Mouse (Mus musculus): ENCODE results near the gene Rbfox1. TPM values are rescaled to one million over a fixed set of nuclear protein-coding genes. Genes with fewer than 3 reads are reported as not detected.

Gene Rbfox1
- total and polyA plus RNA-seq, 3 experiments, result not detected

DNA sequence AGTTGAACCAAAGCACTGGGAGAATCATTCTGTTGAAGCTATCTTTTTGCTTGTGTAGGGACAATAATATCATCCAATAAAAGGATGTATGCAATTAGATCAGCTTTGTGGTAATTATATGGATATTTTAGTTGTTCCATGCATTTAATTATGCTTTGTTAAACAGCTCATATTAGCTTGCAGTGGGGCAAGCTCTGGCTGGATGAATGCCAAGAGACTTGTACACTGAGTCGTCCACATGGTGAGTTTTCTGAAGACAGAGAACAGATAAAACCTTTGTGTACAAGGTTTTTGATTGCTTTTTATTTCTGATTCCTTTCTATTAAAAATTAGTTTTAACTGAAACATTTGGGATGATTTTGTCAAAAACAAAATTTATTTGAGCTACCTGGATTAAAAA lies 439.7 kb downstream of the Rbfox1 start:
- Histone ChIP-seq H3K79me2 (ENCODE audit: control insufficient read depth, insufficient read depth, low read length, poor library complexity) (no peaks in the 10 kb centered on the region), H3K4me1 (ENCODE audit: control insufficient read depth in 1 of 2, insufficient read depth in 2 of 2, low read length in 2 of 2) (no peaks in the 10 kb centered on the region), H3K27me3 (ENCODE audit: control insufficient read depth in 1 of 2, insufficient read depth in 2 of 2, low read length in 2 of 2) (no peaks in the 10 kb centered on the region), H3K9me3 (replicated peaks; ENCODE audit: insufficient read depth, low read length) (no peaks in the 10 kb centered on the region), H3K4me3 (ENCODE audit: control insufficient read depth in 1 of 2, insufficient read depth in 1 of 2, low read depth in 2 of 2, low read length in 2 of 2) (no peak overlapping the region), H3K27ac (ENCODE audit: control insufficient read depth, low read depth, low read length) (no peak overlapping the region), H3K9ac (ENCODE audit: control insufficient read depth, low read depth, low read length, poor library complexity, severe bottlenecking) (no peak overlapping the region), H3K36me3 (ENCODE audit: control insufficient read depth in 1 of 2, insufficient read depth in 2 of 2, low read length in 2 of 2) (no peaks in the 10 kb centered on the region)
- TF ChIP-seq USF1 (IDR thresholded peaks at IDR 0.05; ENCODE audit: low read depth, low read length) (no peak), MAX (IDR thresholded peaks at IDR 0.05; ENCODE audit: low read length) (no peak), GABPA (IDR thresholded peaks at IDR 0.05; ENCODE audit: low read depth, low read length) (no peak), E2F4 (IDR thresholded peaks at IDR 0.05; ENCODE audit: borderline replicate concordance, low read depth, low read length) (no peak), MAFK (IDR thresholded peaks at IDR 0.05; ENCODE audit: borderline replicate concordance, low read depth, low read length) (no peak)
- DNase-seq (ENCODE audit: low read depth, low spot score), result no peak

DNA sequence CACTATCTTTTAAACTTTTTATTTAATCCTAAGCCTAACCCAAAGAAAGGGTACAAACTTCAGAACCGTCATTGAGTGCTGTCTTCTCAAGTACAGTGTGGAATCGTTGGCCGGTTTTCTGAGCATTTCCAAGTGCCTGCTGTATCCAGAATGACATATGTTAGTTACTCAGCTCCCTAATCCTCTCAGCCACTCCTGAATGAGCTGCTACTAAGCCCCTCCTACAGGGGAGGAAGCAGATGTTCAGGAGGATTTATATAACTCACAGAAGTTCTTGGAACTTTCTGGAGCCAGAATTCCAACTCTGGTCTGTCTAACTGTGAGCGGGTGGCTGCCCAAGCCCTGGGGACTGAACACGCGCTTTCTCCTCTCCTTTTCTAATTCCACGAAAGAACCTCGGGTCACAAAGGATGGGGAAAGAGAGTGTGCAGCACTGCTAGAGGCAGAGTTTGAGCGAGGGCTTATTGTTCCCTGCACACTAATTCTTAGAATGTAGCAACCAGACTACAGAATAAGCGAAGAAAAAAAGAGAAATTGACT lies 446.3 kb downstream of the Rbfox1 start:
- Histone ChIP-seq H3K4me1 (ENCODE audit: control insufficient read depth in 1 of 2, insufficient read depth in 2 of 2, low read length in 2 of 2) (no peaks in the 10 kb centered on the region), H3K79me2 (ENCODE audit: control insufficient read depth, insufficient read depth, low read length, poor library complexity) (no peaks in the 10 kb centered on the region), H3K27me3 (ENCODE audit: control insufficient read depth in 1 of 2, insufficient read depth in 2 of 2, low read length in 2 of 2) (no peaks in the 10 kb centered on the region), H3K9ac (ENCODE audit: control insufficient read depth, low read depth, low read length, poor library complexity, severe bottlenecking) (no peak overlapping the region), H3K9me3 (replicated peaks; ENCODE audit: insufficient read depth, low read length) (no peaks in the 10 kb centered on the region), H3K4me3 (ENCODE audit: control insufficient read depth in 1 of 2, insufficient read depth in 1 of 2, low read depth in 2 of 2, low read length in 2 of 2) (no peak overlapping the region), H3K27ac (ENCODE audit: control insufficient read depth, low read depth, low read length) (no peak overlapping the region), H3K36me3 (ENCODE audit: control insufficient read depth in 1 of 2, insufficient read depth in 2 of 2, low read length in 2 of 2) (no peaks in the 10 kb centered on the region)
- no peak for DNase-seq (ENCODE audit: low read depth, low spot score)
- no peak for TF ChIP-seq BHLHE40 (IDR thresholded peaks at IDR 0.05; ENCODE audit: borderline replicate concordance, low read depth, low read length)
- no peak for TF ChIP-seq MYB (IDR thresholded peaks at IDR 0.05; ENCODE audit: low read depth, low read length)
- no peak for TF ChIP-seq CHD1 (IDR thresholded peaks at IDR 0.05; ENCODE audit: low read depth, low read length)
- TF ChIP-seq EP300 (IDR thresholded peaks at IDR 0.05; ENCODE audit: low read depth in 1 of 2, low read length in 2 of 2), result no peak
- TF ChIP-seq ZC3H11A (IDR thresholded peaks at IDR 0.05; ENCODE audit: low read depth, low read length), result no peak
- TF ChIP-seq ELF1 (IDR thresholded peaks at IDR 0.05; ENCODE audit: low read depth, low read length), result no peak
- no peak for TF ChIP-seq USF1 (IDR thresholded peaks at IDR 0.05; ENCODE audit: low read depth, low read length)
- TF ChIP-seq HCFC1 (IDR thresholded peaks at IDR 0.05; ENCODE audit: low read depth, low read length), result no peak
- no peak for TF ChIP-seq ZNF384 (IDR thresholded peaks at IDR 0.05; ENCODE audit: low read depth, low read length)
- no peak for TF ChIP-seq MAZ (IDR thresholded peaks at IDR 0.05; ENCODE audit: low read depth, low read length)
- no peak for TF ChIP-seq NELFE (IDR thresholded peaks at IDR 0.05; ENCODE audit: low read depth, low read length)

DNA sequence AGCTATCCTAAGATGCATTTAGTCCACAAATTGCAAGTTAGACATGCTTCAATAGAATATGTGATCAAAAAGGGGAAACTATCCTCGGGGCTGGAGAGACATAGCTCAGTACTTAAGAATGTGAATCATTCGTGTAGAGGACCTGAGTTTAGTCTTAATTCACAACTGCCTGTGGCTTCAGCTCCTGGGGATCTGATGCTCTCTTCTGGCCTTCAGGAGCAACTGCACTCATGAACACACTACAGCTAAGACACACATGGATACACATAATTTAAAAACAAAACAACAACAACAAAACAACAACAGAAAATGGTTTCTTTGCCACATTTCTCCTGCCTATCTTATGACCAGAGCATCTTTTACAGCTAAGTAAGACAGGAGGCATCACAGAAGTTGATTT lies 448.1 kb downstream of the Rbfox1 start:
- Histone ChIP-seq H3K9ac (ENCODE audit: control insufficient read depth, low read depth, low read length, poor library complexity, severe bottlenecking) (no peak overlapping the region), H3K4me3 (ENCODE audit: control insufficient read depth in 1 of 2, insufficient read depth in 1 of 2, low read depth in 2 of 2, low read length in 2 of 2) (no peak overlapping the region), H3K27me3 (ENCODE audit: control insufficient read depth in 1 of 2, insufficient read depth in 2 of 2, low read length in 2 of 2) (no peaks in the 10 kb centered on the region), H3K79me2 (ENCODE audit: control insufficient read depth, insufficient read depth, low read length, poor library complexity) (no peaks in the 10 kb centered on the region), H3K36me3 (ENCODE audit: control insufficient read depth in 1 of 2, insufficient read depth in 2 of 2, low read length in 2 of 2) (no peaks in the 10 kb centered on the region), H3K27ac (ENCODE audit: control insufficient read depth, low read depth, low read length) (no peak overlapping the region), H3K4me1 (ENCODE audit: control insufficient read depth in 1 of 2, insufficient read depth in 2 of 2, low read length in 2 of 2) (no peaks in the 10 kb centered on the region), H3K9me3 (replicated peaks; ENCODE audit: insufficient read depth, low read length) (no peaks in the 10 kb centered on the region)
- TF ChIP-seq CHD1 (IDR thresholded peaks at IDR 0.05; ENCODE audit: low read depth, low read length) (no peak), ZNF384 (IDR thresholded peaks at IDR 0.05; ENCODE audit: low read depth, low read length) (no peak), MAFK (IDR thresholded peaks at IDR 0.05; ENCODE audit: borderline replicate concordance, low read depth, low read length) (no peak), HCFC1 (IDR thresholded peaks at IDR 0.05; ENCODE audit: low read depth, low read length) (no peak), ZC3H11A (IDR thresholded peaks at IDR 0.05; ENCODE audit: low read depth, low read length) (no peak), SMC3 (IDR thresholded peaks at IDR 0.05; ENCODE audit: low read depth, low read length) (no peak), USF2 (IDR thresholded peaks at IDR 0.05; ENCODE audit: borderline replicate concordance in 1 of 2, insufficient read depth in 1 of 2, low read depth in 1 of 2, low read length in 2 of 2) (no peak), ELF1 (IDR thresholded peaks at IDR 0.05; ENCODE audit: low read depth, low read length) (no peak), ETS1 (IDR thresholded peaks at IDR 0.05; ENCODE audit: low read depth, low read length) (no peak), CTCF (IDR thresholded peaks at IDR 0.05 in 2 of 3, conservative IDR thresholded peaks at IDR 0.05 in 1 of 3; ENCODE audit: control insufficient read depth in 1 of 3, insufficient read depth in 1 of 3, low read depth in 2 of 3, low read length in 3 of 3, poor library complexity in 1 of 3, severe bottlenecking in 1 of 3) (no peak), GATA1 (IDR thresholded peaks at IDR 0.05; ENCODE audit: low read depth, low read length) (no peak)
- DNase-seq (ENCODE audit: low read depth, low spot score), result no peak
